Mouse (Mus musculus) c-Kit-positive CD71-negative TER-119-negative erythroid progenitor cells, embryonic 14.5 days (primary cell): Measurements from ENCODE around the gene Myh9.
A peak's percentile ranks its signal among the peaks of the same experiment; 100 is the strongest.

Experiments used
- DNase-seq: peaks from one replicate; pipeline ENCODE4 v3.0.0-alpha.2; 2013; ENCODE audit warnings: low read depth

Myh9 gene

GRCm38 (mm10) chr15:77806565-77807263 lies 35.3 kb downstream of the Myh9 start:
- no peak for DNase-seq

DNA sequence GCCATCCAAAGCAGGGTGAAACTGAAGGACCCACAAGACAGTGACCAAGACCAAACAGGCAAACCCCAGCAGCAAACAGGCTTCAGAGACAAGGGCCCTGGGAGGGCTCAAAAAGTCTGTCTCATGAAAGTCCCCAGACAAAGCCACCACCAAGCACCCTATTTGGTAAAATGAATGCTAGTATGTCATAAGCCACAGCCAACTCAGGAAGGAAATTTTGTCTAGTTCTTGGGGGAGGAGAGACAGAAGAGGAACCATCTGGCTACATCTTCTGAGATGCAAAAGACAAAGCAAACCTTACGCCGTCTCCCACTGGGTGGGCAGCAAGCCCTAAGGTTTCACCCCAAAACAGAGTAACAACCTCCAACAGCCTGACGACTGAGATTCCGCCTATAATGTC lies 36.3 kb downstream of the Myh9 start:
- DNase-seq = no peak

DNA sequence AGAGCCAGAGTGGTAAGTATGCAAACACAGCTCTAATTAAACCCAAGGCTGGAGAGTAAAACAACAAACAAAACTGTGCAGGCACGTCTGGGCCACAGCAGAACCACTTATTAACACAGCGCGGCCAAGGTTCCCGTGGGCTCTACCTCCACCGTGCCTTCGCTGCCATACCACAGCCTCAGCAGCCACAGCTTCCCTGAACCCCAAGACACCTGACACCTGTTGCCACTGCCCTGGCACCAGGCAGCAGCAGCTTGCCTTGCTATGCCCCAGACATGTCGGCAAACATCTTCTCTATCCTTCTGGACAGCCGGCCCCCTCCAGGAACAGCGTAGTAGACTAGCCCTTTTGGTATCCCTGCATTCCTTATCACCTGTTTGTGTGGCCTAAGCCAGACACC lies 37.0 kb downstream of the Myh9 start:
- DNase-seq = no peak

DNA sequence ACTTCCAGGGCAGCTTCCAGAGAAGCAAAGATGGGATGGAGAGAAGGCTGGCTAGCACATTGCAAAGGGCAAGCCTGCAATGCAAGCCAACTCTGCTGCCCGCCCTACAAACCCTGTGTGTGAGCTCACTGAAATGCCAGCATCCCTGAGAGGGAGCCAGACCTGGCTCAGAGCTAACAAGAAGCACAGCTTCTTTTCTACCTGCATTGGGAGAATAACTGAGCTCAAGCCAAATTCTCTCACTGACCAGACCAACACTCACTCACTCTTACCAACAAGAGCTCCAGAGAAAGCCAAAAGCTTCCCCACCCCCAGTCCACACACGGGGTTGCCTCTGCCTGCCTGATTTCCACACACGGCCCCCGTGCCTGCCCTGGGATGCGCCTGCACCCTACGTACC lies 37.5 kb downstream of the Myh9 start:
- DNase-seq = no peak

- DNase-seq = no peak
Observed at GRCm38 (mm10) chr15:77803747-77804146, 38.2 kb downstream of the Myh9 start.

DNA sequence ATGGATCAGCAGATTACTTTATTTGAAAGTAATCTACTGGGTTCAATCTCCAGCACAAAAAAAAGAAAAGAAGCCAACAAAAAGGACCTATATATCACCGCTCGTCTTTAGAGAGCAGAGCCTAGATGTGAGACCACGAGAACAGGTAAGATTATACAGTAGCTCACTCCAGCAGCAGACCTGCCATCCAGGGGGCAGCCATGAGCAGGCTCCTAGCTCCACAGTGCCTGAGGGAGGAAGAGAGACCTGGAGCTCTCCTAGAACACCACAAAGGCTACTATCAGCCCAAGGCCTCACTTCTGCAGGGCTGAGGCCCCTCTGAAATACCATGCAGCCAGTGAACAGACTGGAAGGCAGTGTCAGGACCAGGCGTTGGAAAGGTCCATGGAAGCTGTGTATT lies 39.0 kb downstream of the Myh9 start:
- no peak for DNase-seq

- no peak for DNase-seq
Observed at GRCm38 (mm10) chr15:77801188-77801587, 40.8 kb downstream of the Myh9 start.

DNA sequence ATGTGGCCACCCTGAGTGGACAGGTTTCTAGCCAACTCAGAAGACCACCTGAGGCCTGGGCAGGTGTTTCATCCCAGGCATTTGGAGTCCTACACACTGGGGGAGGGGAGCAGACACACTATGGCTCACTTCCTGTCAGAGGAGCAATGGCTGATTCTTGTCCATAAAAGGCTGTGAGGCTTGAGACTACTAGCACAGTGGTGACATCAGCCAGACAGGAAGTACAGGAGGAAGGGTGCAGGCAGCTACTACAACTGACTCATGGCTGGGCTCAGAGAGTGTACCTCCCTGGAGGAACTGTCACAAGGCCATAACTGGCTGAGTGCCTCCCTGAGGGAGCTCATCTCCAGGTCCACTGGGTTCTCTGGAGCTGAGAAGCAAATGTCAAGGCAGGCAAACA lies 41.5 kb downstream of the Myh9 start:
- peak; percentile 62 for DNase-seq

DNA sequence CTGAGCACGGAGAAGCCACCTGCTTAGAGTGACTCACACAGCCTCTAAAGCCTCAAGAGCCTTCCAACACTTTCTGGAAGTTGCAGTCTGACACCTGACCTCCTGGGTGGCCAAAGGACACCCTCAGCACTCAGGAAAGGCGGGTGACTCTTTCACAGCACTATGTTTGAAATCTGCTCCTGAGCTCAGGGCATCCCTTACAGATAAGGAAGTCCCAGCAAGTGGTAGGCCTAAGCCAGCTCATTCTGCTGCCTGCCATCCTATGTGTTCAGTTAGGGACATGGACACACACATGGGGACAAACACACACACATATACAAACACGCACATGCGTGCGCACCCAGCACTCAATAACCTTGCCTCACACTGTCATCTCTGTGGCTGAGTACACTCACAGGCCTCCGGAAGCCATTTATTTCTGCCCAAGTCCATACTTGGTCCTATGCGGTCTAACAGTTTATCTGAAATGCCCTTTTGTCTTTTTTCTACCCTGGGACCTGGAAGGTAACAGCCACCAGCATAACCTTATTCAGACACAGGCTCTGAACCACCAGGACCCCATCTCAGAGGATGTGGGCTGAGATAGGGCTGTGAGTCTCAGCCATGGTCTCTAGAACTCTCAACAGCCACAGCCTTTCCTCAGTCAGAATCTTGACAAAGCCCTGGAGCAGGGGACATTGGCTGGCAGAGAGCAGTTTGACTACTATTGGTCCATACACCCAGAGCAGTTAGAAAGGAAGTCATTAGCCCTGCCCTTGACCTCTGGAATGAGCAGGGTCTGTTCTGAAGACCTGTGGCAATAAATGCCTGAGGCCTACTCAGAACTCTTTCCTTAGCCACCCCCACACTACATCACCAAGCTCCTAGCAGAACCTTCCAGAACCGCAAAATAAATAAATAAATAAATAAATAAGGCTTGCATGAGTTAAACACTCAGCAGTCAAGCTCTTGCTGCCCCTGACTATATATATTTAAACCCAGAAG lies 42.2 kb downstream of the Myh9 start:
- DNase-seq = no peak

GRCm38 (mm10) chr15:77798664-77799490 lies 43.1 kb downstream of the Myh9 start:
- peak; percentile 38 for DNase-seq

GRCm38 (mm10) chr15:77797609-77798411 lies 44.2 kb downstream of the Myh9 start:
- DNase-seq = no peak

GRCm38 (mm10) chr15:77796409-77797035 lies 45.5 kb downstream of the Myh9 start:
- DNase-seq = no peak

DNA sequence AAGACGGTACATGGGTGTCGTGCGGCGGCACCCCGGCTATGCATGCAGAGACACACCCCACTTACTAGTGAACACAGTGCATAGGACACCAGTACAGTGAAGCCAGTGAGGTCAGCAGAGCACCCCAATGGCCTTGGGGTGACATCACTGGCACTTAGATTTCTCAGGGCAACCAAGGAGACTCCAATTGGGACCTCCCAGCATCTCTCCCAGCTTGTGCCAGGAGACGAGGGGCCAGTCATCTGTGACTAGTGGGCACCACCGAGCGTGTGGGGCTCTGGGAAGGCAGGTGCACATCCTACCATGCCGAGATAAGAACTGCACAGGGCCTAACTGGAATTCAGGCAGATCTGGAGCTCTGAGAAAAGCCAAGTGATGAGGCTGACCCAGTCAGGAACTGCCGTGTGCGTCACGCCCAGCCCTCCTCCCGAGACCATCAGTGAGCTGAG lies 47.0 kb downstream of the Myh9 start:
- DNase-seq = no peak

- no peak for DNase-seq
Observed at GRCm38 (mm10) chr15:77794138-77794907, 47.7 kb downstream of the Myh9 start.

DNA sequence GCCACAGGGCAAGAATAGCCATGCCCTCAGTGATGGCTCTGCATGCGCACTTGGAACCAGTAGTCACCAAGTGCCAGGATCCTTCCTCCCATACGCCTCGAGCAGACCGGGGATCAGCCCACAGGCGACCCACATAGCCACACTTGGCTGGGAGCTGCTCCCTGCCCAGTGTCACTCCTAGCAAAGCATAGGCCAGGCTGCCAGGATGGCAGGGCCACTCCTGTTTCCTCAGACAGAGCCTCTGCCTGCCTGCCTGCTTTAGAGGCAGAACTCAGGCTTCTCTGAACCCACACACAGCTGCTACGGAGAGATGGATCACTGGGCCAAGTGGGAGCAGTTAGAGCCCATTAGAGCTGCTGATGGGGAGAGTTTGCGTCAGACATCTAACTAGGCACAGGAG lies 48.4 kb downstream of the Myh9 start:
- no peak for DNase-seq

GRCm38 (mm10) chr15:77793094-77793493 lies 48.9 kb downstream of the Myh9 start:
- no peak for DNase-seq

DNA sequence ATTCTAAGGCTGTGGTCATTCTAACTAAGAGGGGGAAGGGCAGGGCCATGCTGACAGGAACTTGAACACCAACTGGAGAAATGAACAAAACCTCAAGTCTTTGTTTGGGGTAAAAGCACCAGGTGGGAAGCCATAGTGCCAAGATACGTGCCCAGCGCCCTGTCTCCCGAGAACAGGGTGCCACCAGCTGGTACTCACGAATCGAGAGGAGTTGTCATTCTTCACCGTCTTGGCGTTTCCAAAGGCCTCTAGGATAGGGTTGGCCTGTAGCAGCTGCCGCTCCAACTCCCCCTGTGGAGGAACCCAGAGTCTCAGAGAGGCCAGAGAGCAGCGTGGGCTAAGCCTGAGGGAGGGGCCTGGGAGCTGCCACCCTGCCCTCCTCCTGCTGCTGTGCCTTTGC lies 49.9 kb downstream of the Myh9 start:
- no peak for DNase-seq

- no peak for DNase-seq
Observed at GRCm38 (mm10) chr15:77790656-77791405, 51.1 kb downstream of the Myh9 start.

DNA sequence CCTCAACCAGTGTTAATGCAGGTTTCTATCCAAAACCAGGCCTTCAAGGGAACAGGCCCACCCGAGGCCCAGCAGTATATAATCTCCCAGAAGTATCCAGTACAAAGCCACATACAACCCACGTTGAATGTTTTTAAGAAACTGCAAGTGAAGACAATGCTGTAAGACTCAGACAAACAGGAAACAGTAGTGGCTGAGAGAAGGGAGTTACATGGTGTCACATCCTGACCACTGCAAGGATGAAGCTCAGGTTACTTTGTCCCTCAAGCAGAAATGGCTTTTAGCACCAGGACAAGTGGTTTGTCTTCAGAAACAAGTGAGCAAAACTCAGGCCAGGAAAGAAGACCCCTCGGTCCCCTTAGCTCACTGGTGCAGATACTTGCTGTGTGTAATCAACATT lies 52.8 kb downstream of the Myh9 start:
- no peak for DNase-seq
